Mouse (Mus musculus) embryonic facial prominence, embryonic 12.5 days (tissue): Measurements from ENCODE around the gene Pon2. TPM values are rescaled to one million over a fixed set of nuclear protein-coding genes. Genes with fewer than 3 reads are reported as not detected.

Experiments
- ATAC-seq: fragments of 200-750 bp; cut with Nextera tagmentation; 2 replicates; pipeline ENCODE4 v1.8.0; 2017; ENCODE audit not compliant: insufficient number of reproducible peaks, insufficient read depth, low FRiP score, low TSS enrichment
- H3K27ac ChIP-seq: fragments of 300-500 bp; sonication (generic); 2 replicates; pipeline ENCODE4 v1.5.1; 2016; ENCODE audit warnings: mild to moderate bottlenecking
- H3K27me3 ChIP-seq: fragments of 300-500 bp; sonication (generic); 2 replicates; pipeline ENCODE4 v1.6.1; 2016; ENCODE audit warnings: mild to moderate bottlenecking, moderate library complexity
- H3K36me3 ChIP-seq: fragments of 300-500 bp; sonication (generic); 2 replicates; pipeline ENCODE4 v1.6.1; 2016; ENCODE audit warnings: mild to moderate bottlenecking
- H3K4me1 ChIP-seq: fragments of 300-500 bp; sonication (generic); 2 replicates; pipeline ENCODE4 v1.6.1; 2016
- H3K4me2 ChIP-seq: fragments of 300-500 bp; sonication (generic); replicated peaks from 2 replicates; pipeline ENCODE4 v1.6.1; 2016; ENCODE audit warnings: mild to moderate bottlenecking, moderate library complexity
- H3K4me3 ChIP-seq: fragments of 300-500 bp; sonication (generic); 2 replicates; pipeline ENCODE4 v1.5.1; 2016; ENCODE audit warnings: mild to moderate bottlenecking
- H3K9ac ChIP-seq: fragments of 300-500 bp; sonication (generic); 2 replicates; pipeline ENCODE4 v1.6.1; 2016; ENCODE audit warnings: mild to moderate bottlenecking, moderate library complexity
- H3K9me3 ChIP-seq: fragments of 300-500 bp; sonication (generic); 2 replicates; pipeline ENCODE4 v1.6.1; 2016; ENCODE audit warnings: mild to moderate bottlenecking, moderate library complexity
- WGBS: fragments of 180-500 bp; shearing (Covaris S2); methylation state at CpG from one replicate; pipeline ENCODE4 v1.1.7; 2016; 5-methylcytosine and 5-hydroxymethylcytosine counted together
- polyA plus RNA-seq: library from polyadenylated mRNA; unstranded; fragments of >200 nt; fragmentation: Nextera tagmentation; extraction: Ambion mirVana; gene quantifications from 2 replicates; pipeline ENCODE4 v1.2.1, GENCODE M21; 2016

Gene Pon2
- polyA plus RNA-seq, 1 experiment from 2014 or later: 24.4 TPM

DNA sequence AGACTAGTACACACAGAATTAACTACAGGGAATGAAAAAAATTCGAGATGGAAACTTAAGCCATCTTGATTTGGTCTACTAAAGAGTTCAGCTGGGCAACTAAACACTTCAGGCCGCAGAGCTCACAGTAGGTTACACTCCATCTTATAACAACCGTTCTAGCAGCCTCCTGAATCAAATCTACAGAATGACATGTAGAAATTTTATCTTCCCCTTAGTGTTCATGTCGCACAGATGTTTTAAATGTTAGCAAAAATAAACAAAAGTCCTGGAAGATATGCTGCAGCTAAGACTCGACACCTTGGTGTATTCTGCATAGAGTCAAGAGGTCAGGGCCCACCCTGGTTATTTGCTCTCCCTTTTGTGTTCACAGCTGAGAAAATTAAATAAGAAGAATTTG, 10.3 kb downstream of the Pon2 start:
- Histone ChIP-seq H3K9me3 (no peaks in the 10 kb centered on the region), H3K4me1 (peaks cover 10% of the 10 kb centered on the region; the same call in 1 of the 2 replicates), H3K9ac (no peak overlapping the region), H3K36me3 (no peaks in the 10 kb centered on the region), H3K27me3 (no peaks in the 10 kb centered on the region), H3K27ac (peak overlapping the region; percentile 69; the same call in 1 of the 2 replicates), H3K4me2 (no peak overlapping the region), H3K4me3 (no peak overlapping the region)
- ATAC-seq: no peak
- 26% methylated on average over 5 of the region's 5 CpGs for WGBS

DNA sequence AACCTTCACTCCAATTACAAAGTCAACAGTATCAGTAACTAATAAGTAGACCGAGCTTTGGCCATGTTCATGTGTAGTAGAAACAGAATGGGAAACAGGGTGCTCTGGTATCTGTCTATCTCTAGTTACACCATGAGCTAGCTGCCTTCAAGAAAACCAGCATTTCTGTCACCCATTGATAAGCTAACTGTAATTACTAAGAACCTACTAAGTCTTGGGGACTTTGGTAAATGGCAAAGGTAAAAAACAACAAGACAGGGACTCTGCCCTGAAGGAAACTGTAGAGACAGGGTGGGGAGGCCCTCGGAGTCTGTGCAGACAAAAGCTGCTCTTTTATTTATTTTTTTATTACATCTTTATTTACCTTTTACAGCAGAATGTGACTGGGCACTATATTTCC, 10.9 kb downstream of the Pon2 start:
- 60% methylated on average over 2 of the region's 2 CpGs for WGBS
- Histone ChIP-seq H3K36me3 (no peaks in the 10 kb centered on the region), H3K4me3 (no peak overlapping the region), H3K27me3 (no peaks in the 10 kb centered on the region), H3K9me3 (no peaks in the 10 kb centered on the region), H3K9ac (no peak overlapping the region), H3K4me1 (peaks cover 10% of the 10 kb centered on the region; the same call in 1 of the 2 replicates), H3K4me2 (no peak overlapping the region), H3K27ac (peak overlapping the region; percentile 69; the same call in 1 of the 2 replicates)
- no peak for ATAC-seq

DNA sequence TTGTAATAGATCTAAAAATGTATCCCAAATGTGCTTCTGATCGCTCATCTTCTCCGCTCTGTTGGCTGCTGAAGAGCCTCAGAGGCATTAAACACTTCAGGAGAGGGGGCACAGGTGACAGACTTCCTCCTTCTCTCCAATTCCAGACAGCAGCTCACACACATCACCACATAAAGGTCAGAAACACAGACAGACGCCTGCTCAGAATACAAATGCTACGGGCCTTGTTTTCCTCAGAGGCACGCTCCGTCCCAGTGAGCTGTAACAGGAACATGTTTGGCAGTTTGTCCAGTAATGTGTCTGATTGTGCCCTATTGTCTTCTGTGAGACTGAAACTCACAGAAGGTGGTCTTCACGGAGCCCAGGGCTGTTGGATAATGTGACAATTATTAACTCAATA, 15.8 kb downstream of the Pon2 start:
- ATAC-seq: no peak
- Histone ChIP-seq H3K4me2 (no peak overlapping the region), H3K9me3 (no peaks in the 10 kb centered on the region), H3K36me3 (no peaks in the 10 kb centered on the region), H3K4me3 (no peak overlapping the region), H3K9ac (no peak overlapping the region), H3K4me1 (peaks cover 8% of the 10 kb centered on the region; the same call in 1 of the 2 replicates), H3K27ac (no peak overlapping the region), H3K27me3 (no peaks in the 10 kb centered on the region)
- 80% methylated on average over 7 of the region's 7 CpGs for WGBS

DNA sequence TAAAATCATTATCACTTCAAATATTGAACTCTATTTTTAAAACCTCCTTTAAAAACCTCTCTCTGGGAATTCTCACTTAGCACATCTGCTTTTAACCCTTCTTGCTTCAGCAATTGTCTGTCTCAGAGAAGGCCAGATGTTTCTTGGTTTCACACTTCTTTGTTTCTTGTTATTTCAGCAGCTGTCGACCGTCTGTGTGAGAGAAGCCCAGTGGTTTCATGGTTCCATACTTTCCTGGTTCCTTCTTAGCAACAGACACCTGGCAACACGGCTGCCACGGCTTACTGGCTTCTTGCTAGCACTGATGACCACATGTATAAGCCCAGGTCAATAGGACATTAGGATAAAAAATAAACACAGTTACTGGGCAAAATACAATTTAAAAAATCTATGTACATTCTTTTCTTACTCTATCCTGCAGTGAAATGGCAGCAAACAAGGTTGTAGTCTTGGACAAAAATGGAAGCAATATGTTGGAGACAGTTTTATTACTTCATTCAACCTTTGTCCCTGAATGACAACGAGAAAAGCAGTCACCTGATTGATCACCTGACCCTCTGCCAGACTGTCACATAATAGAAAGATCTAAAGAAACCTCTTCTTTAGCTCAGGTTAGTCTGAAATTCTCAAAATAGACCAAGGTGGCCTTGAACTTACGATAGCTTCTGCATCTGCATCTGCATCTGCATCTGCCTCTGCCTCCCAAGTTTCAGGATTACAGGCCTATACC, 17.5 kb downstream of the Pon2 start:
- H3K4me2 ChIP-seq: no peak overlapping the region
- no peak for ATAC-seq
- H3K36me3 ChIP-seq: no peaks in the 10 kb centered on the region
- no peak overlapping the region for H3K27ac ChIP-seq
- no peak overlapping the region for H3K9ac ChIP-seq
- H3K4me1 ChIP-seq: peaks cover 6% of the 10 kb centered on the region; the same call in 1 of the 2 replicates
- H3K4me3 ChIP-seq: no peak overlapping the region
- no peaks in the 10 kb centered on the region for H3K9me3 ChIP-seq
- 49% methylated on average over 6 of the region's 6 CpGs for WGBS
- H3K27me3 ChIP-seq: no peaks in the 10 kb centered on the region

DNA sequence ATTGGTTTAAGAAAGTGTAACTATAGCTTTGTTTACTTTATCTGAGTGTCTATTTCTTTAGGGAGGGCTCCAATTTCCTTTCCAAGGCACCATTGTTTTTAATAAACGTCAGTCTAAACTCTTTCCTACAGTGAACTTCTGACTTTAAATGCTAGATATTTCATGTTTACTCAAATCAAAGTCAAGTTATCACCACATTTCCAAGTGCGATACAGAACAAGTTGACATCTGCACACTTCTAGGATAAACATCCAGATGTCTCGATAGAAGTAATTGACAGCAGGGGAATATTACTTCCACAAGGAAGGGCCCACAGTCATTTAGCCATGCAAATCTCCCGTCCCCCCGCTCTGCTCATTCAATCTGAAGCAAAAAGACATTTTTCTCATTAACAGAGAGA, 20.3 kb downstream of the Pon2 start:
- no peaks in the 10 kb centered on the region for H3K36me3 ChIP-seq
- no peak overlapping the region for H3K27ac ChIP-seq
- H3K4me2 ChIP-seq: no peak overlapping the region
- no peak overlapping the region for H3K9ac ChIP-seq
- ATAC-seq: no peak
- H3K9me3 ChIP-seq: no peaks in the 10 kb centered on the region
- 27% methylated on average over 5 of the region's 5 CpGs for WGBS
- peaks cover 6% of the 10 kb centered on the region; the same call in 1 of the 2 replicates for H3K4me1 ChIP-seq
- H3K27me3 ChIP-seq: no peaks in the 10 kb centered on the region
- H3K4me3 ChIP-seq: no peak overlapping the region

DNA sequence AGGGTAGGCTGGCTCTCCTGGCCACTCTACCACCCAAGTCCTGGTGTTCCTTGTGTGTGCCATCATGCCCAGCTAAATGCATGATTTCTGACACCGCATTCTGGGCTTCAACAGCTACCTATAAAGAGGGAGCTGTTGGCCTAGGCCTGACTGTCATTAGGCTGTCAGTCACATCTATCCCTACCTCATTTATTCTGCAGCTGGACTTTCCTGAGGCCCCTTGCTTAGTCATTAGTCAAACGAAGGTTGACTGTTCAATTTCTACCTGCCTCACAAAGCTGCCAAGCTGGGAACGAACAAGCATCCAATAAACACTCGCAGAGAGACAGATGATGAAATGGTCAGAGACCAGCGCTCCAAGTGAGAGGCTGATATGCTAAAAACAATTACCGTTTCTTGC, 28.6 kb downstream of the Pon2 start:
- H3K4me3 ChIP-seq: no peak overlapping the region
- ATAC-seq: no peak
- H3K36me3 ChIP-seq: no peaks in the 10 kb centered on the region
- no peak overlapping the region for H3K27ac ChIP-seq
- no peaks in the 10 kb centered on the region for H3K27me3 ChIP-seq
- H3K9me3 ChIP-seq: no peaks in the 10 kb centered on the region
- H3K4me1 ChIP-seq: no peaks in the 10 kb centered on the region
- no peak overlapping the region for H3K4me2 ChIP-seq
- WGBS: 77% methylated on average over 6 of the region's 6 CpGs
- no peak overlapping the region for H3K9ac ChIP-seq

DNA sequence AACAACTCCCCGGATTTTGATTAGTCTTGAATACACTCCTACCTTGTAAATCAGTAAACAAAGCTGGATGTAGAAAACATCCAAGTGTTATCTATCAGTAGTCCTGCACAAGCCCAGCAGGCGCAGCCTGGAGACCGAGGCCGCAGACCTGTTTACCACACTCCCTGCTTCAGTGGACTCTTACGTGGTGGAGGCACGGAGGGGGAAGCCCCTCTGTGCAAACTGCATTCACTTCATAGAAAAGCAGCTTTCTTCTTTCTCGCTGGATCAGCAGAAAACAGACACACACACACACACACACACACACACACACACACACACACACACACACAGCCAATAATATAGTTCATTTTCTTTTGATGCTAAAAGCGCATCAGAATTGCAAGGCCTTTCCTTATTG, 33.5 kb downstream of the Pon2 start:
- Histone ChIP-seq H3K36me3 (no peaks in the 10 kb centered on the region), H3K4me1 (no peaks in the 10 kb centered on the region), H3K27ac (no peak overlapping the region), H3K4me3 (no peak overlapping the region), H3K27me3 (no peaks in the 10 kb centered on the region), H3K4me2 (no peak overlapping the region), H3K9me3 (no peaks in the 10 kb centered on the region), H3K9ac (no peak overlapping the region)
- 71% methylated on average over 8 of the region's 8 CpGs for WGBS
- ATAC-seq: no peak

DNA sequence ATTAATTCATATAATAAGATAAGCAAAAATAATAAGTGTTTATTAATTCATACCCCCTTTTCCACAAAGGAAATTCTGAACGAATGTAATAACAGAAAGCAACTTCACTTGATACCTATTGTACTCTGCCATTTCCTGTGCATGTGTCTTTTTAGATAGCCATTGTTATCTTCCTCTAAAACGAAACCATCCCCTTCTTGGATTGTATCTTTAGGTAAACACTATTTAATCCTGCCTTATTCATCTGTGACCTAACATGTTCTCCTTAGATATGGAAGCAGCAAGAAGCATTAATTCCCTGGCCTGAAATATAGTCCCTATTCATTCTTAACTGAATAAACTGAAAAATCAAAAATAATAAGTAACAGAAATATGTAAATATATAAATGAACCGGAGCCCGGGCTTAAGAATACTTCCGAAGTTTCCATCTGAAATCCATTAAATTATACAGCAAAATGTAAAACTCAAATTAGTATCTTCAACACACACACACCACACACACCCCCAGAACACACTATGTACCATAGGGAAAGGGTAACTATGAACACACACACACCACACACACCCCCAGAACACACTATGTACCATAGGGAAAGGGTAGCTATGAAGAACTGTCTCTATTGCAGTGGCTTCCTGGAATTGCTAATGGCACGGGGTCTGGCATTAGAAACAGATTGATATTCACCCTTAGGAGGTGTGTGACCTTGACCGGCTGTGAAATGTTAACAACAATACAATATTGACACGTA, 34.8 kb downstream of the Pon2 start:
- 72% methylated on average over 8 of the region's 8 CpGs for WGBS
- H3K9me3 ChIP-seq: no peaks in the 10 kb centered on the region
- no peak overlapping the region for H3K27ac ChIP-seq
- no peak for ATAC-seq
- no peaks in the 10 kb centered on the region for H3K27me3 ChIP-seq
- no peaks in the 10 kb centered on the region for H3K36me3 ChIP-seq
- no peaks in the 10 kb centered on the region for H3K4me1 ChIP-seq
- H3K4me2 ChIP-seq: no peak overlapping the region
- H3K9ac ChIP-seq: no peak overlapping the region
- H3K4me3 ChIP-seq: no peak overlapping the region

DNA sequence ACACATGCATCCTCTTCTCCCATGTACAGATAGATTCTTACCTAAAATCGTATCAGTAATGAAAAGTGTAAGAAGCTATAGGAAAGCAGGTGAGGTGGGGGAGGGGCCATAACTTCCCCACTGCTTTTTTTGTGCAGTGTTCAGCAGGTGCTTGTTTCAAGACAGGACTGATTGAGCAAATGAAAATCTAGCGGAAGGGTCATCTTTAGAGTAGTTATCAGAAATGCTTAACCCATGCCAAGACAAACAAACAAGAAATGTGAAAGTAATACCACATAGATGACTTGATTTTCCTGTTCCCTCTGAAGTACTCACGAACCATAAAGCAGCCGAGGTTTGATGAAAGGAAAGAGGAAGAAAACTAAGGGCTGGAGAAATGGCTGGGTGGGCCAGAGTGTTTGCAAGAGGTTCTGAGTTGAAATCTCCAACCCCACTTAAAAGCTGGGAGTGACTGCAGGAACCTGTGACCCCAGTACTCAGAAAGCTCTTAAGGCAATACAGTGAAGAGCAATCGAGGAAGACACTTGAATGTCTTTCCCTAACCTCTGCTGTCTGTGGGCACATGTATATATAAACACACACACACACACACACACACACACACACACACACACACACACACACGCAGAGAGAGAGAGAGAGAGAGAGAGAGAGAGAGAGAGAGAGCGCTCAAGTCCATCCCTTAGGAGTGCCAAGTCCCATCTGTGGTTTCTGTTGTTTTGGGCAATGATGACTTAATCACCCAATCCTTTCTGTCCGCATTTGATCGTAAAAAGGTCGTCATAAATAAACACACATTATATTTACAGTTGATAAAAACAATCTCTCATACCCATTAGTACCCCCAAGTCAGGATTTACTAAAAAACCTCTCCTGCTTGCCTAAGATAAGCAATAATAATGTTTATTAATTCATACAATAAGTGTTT, 35.7 kb downstream of the Pon2 start:
- Histone ChIP-seq H3K9me3 (no peaks in the 10 kb centered on the region), H3K27me3 (no peaks in the 10 kb centered on the region), H3K27ac (no peak overlapping the region), H3K9ac (no peak overlapping the region), H3K4me3 (no peak overlapping the region), H3K4me2 (no peak overlapping the region), H3K36me3 (no peaks in the 10 kb centered on the region), H3K4me1 (no peaks in the 10 kb centered on the region)
- WGBS: 80% methylated on average over 8 of the region's 10 CpGs
- ATAC-seq: no peak

DNA sequence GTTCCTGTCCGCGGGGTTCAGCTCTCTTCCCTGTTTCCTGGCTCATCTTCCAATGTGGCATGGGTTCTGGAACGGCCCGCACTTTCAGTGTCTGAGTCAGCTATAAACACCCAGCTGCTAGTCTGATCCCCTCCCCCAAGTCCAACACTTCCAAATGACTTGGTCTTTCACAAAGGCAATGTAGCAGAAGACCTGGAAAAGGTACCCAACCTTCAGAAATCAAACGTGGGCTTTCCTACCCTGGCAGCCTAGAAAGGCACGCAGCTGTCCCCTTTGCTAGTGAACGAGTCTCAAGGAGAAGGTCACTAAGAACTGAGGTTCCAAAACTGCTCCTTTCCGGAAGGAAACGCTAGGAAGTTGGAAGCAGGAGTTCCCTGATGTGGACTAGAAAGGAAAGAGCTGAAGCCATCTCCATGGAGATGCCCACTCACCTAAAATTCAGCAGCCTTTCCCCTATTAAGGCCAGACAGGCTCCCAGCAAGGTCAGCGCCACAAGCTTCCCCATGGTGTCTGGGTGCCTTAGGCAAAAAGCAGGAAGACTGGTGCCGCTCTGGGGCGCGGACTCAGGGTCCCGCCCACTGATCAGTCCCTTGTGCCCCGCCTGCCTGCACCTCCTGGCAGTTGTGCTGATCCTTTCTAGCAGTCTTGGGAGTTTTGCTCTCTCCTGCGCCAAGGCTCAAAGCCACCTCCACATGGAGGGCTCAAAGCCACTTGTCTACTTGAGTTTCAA, 42.4 kb downstream of the Pon2 start, which contains the start of gene Pon3:
TSS of gene Pon3 (minus strand) at position 565 of the 730 bp plus-strand sequence.
- no peaks in the 10 kb centered on the region for H3K9me3 ChIP-seq
- H3K27ac ChIP-seq: no peak within 1 kb of the TSS
- no peaks in the 10 kb centered on the region for H3K36me3 ChIP-seq
- WGBS: 12% methylated on average over 16 of the region's 16 CpGs
- ATAC-seq: peak; percentile 81
- H3K4me2 ChIP-seq: peak within 1 kb of the TSS; percentile 46
- H3K4me3 ChIP-seq: peak within 1 kb of the TSS; percentile 29
- no peaks in the 10 kb centered on the region for H3K27me3 ChIP-seq
- H3K9ac ChIP-seq: no peak within 1 kb of the TSS
- 0 out of 2 replicates have a peak, but pooled peaks cover 3% of the 10 kb centered on the region for H3K4me1 ChIP-seq

DNA sequence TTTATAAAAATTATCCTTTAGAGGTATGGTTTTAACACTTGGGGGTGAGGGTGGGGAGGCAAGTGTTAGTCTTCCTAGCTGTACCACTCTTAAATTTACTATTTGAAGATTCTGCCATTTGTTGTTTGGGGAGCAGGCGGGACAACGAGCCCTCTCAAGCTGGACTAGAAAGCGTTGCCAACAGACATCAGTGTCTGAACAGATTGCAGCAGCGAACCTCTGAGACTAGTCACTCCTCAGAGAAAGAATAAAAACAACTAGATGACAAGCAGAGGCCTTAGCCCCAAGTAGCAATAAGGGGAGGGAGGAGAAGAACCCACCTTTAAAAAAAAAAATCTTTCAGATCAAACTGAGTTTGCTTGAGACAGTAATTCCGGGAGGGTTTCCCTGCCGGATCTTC, 43.0 kb downstream of the Pon2 start:
- no peak overlapping the region for H3K27ac ChIP-seq
- H3K4me3 ChIP-seq: no peak overlapping the region; the same call in 1 of the 2 replicates
- no peaks in the 10 kb centered on the region for H3K27me3 ChIP-seq
- 0 out of 2 replicates have a peak, but pooled peaks cover 3% of the 10 kb centered on the region for H3K4me1 ChIP-seq
- H3K9me3 ChIP-seq: no peaks in the 10 kb centered on the region
- H3K9ac ChIP-seq: no peak overlapping the region
- no peak overlapping the region for H3K4me2 ChIP-seq
- 60% methylated on average over 6 of the region's 6 CpGs for WGBS
- H3K36me3 ChIP-seq: no peaks in the 10 kb centered on the region
- no peak for ATAC-seq
